Mouse (Mus musculus) heart, embryonic 10.5 days (tissue): ENCODE data around the gene Olfr799. TPM values are rescaled to one million over a fixed set of nuclear protein-coding genes. Genes with fewer than 3 reads are reported as not detected.

Experiments
- DNase-seq: peaks from one replicate; pipeline ENCODE4 v3.0.0-alpha.2; 2017; ENCODE audit warnings: low spot score
- H3K27ac ChIP-seq: fragments of 300-500 bp; sonication (generic); 2 replicates; pipeline ENCODE4 v1.5.1; 2016; ENCODE audit warnings: mild to moderate bottlenecking
- H3K27me3 ChIP-seq: fragments of 300-500 bp; sonication (generic); 2 replicates; pipeline ENCODE4 v1.6.1; 2016; ENCODE audit warnings: mild to moderate bottlenecking; ENCODE audit not compliant: poor library complexity, insufficient read depth, severe bottlenecking
- H3K36me3 ChIP-seq: fragments of 300-500 bp; sonication (generic); 2 replicates; pipeline ENCODE4 v1.6.1; 2016; ENCODE audit warnings: mild to moderate bottlenecking, moderate library complexity
- H3K4me1 ChIP-seq: fragments of 300-500 bp; sonication (generic); 2 replicates; pipeline ENCODE4 v1.6.1; 2016; ENCODE audit warnings: mild to moderate bottlenecking
- H3K4me3 ChIP-seq: fragments of 300-500 bp; sonication (generic); 2 replicates; pipeline ENCODE4 v1.5.1; 2016; ENCODE audit warnings: mild to moderate bottlenecking, moderate library complexity
- H3K9me3 ChIP-seq: fragments of 300-500 bp; sonication (generic); 2 replicates; pipeline ENCODE4 v1.6.1; 2016; ENCODE audit warnings: mild to moderate bottlenecking, moderate library complexity
- WGBS: fragments of 180-500 bp; shearing (Covaris S2); methylation state at CpG from one replicate; pipeline ENCODE4 v1.1.7; 2016; 5-methylcytosine and 5-hydroxymethylcytosine counted together
- polyA plus RNA-seq: library from polyadenylated mRNA; unstranded; fragments of >200 nt; fragmentation: Nextera tagmentation; extraction: Ambion mirVana; gene quantifications from 2 replicates; pipeline ENCODE4 v1.2.1, GENCODE M21; 2016

Gene Olfr799
- polyA plus RNA-seq, result not detected in 2 replicates

DNA sequence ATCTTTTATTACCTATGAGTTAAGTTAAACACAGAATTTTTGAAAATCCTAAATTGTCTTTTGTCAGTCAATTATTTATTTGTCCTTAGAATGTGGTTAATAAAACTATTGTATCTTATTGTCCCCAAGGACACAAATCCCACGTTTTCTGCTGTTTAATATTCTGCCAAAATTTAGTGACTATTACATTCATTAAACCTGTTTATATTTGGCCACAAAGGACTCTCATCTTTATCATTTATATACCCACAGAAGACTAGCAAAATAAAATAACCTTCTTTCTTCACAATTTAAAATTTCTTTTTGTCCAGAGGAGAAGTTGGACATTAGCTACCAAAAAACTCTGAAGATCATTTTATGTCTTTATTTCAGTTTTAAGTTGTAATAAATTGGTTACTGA is at the start of gene Olfr799:
Gene Olfr799 (plus strand): TSS at position 301 of the 400 bp plus-strand sequence.
- 27% methylated on average over 1 of the region's 1 CpGs for WGBS
- H3K27me3 ChIP-seq, result no peaks in the 10 kb centered on the region
- H3K4me1 ChIP-seq, result no peaks in the 10 kb centered on the region
- no peak for DNase-seq
- H3K9me3 ChIP-seq, result no peaks in the 10 kb centered on the region
- H3K36me3 ChIP-seq, result no peaks in the 10 kb centered on the region
- H3K27ac ChIP-seq, result no peak within 1 kb of the TSS
- no peak within 1 kb of the TSS for H3K4me3 ChIP-seq

DNA sequence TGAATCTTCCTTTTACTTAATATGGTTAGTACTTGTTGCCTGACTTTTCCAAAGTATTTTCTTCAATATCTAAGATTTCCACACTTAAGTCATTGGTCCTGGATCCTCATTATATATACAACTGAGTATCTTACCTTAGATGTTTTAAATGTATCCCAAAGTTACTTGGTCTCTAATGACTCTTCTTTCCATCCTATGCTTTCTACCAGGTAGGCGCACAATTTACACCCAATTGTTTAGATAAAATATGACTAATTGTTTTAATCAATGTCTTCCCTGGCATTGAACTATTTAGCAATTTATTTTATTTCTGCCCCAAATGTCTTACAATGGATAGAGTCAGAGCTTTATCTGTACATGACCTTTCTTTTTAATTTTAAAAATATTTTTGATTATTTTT is 24.8 kb upstream of the Olfr799 start, which contains the start of gene Olfr796:
Gene Olfr796 (minus strand): TSS at position 101 of the 400 bp plus-strand sequence.
- 89% methylated on average over 1 of the region's 1 CpGs for WGBS
- H3K9me3 ChIP-seq, result no peaks in the 10 kb centered on the region
- H3K4me3 ChIP-seq, result no peak within 1 kb of the TSS
- no peak for DNase-seq
- H3K27me3 ChIP-seq, result no peaks in the 10 kb centered on the region
- H3K4me1 ChIP-seq, result no peaks in the 10 kb centered on the region
- no peak within 1 kb of the TSS for H3K27ac ChIP-seq
- no peaks in the 10 kb centered on the region for H3K36me3 ChIP-seq

GRCm38 (mm10) chr10:129621724-129622123 is 15.6 kb upstream of the Olfr799 start:
- Histone ChIP-seq H3K27me3 (no peaks in the 10 kb centered on the region), H3K4me3 (no peak overlapping the region), H3K27ac (no peak overlapping the region), H3K9me3 (no peaks in the 10 kb centered on the region), H3K4me1 (no peaks in the 10 kb centered on the region), H3K36me3 (no peaks in the 10 kb centered on the region)
- 9% methylated on average over 1 of the region's 1 CpGs for WGBS
- DNase-seq, result no peak

- H3K36me3 ChIP-seq, result no peaks in the 10 kb centered on the region
- H3K4me1 ChIP-seq, result no peaks in the 10 kb centered on the region
- no peaks in the 10 kb centered on the region for H3K9me3 ChIP-seq
- no peaks in the 10 kb centered on the region for H3K27me3 ChIP-seq
- DNase-seq, result no peak
- H3K4me3 ChIP-seq, result no peak overlapping the region
- no peak overlapping the region for H3K27ac ChIP-seq
Observed at GRCm38 (mm10) chr10:129623251-129623650, 14.0 kb upstream of the Olfr799 start.

DNA sequence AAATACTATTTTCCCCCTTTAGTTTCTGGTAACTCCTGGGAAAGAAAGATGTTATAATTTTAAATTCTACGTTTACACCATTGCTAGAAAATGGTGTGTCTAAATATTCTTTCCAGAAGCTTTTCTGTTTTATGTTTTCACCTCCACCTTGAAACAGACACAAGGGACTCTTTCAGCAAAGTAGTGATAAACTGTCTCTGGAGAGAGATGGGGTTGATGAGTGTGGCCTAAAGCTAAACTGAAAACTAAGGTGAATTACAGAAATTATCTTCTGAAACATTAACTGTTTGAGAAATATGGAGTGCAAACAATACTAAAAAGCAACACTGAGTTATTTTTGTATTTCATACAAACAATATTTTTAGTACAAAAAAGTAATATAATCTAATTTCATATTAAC is 9.4 kb upstream of the Olfr799 start, which contains the start of gene Olfr798:
Gene Olfr798 (minus strand): TSS at position 101 of the 400 bp plus-strand sequence.
- WGBS, result 72% methylated on average over 1 of the region's 1 CpGs
- Histone ChIP-seq H3K9me3 (no peaks in the 10 kb centered on the region), H3K4me1 (no peaks in the 10 kb centered on the region), H3K36me3 (no peaks in the 10 kb centered on the region), H3K27ac (no peak within 1 kb of the TSS), H3K27me3 (no peaks in the 10 kb centered on the region), H3K4me3 (no peak within 1 kb of the TSS)
- no peak for DNase-seq

GRCm38 (mm10) chr10:129651763-129652162 is 14.5 kb downstream of the Olfr799 start:
- no peaks in the 10 kb centered on the region for H3K27me3 ChIP-seq
- H3K27ac ChIP-seq, result no peak overlapping the region
- no peaks in the 10 kb centered on the region for H3K9me3 ChIP-seq
- no peak overlapping the region for H3K4me3 ChIP-seq
- no peak for DNase-seq
- no peaks in the 10 kb centered on the region for H3K4me1 ChIP-seq
- H3K36me3 ChIP-seq, result no peaks in the 10 kb centered on the region
- 69% methylated on average over 1 of the region's 1 CpGs for WGBS

GRCm38 (mm10) chr10:129657394-129657793 is 20.1 kb downstream of the Olfr799 start, which contains the start of gene Olfr800:
Gene Olfr800 (plus strand): TSS chr10:129657694.
- no peaks in the 10 kb centered on the region for H3K9me3 ChIP-seq
- H3K27me3 ChIP-seq, result no peaks in the 10 kb centered on the region
- no peaks in the 10 kb centered on the region for H3K4me1 ChIP-seq
- no peak within 1 kb of the TSS for H3K27ac ChIP-seq
- H3K36me3 ChIP-seq, result no peaks in the 10 kb centered on the region
- H3K4me3 ChIP-seq, result no peak within 1 kb of the TSS
- no peak for DNase-seq

DNA sequence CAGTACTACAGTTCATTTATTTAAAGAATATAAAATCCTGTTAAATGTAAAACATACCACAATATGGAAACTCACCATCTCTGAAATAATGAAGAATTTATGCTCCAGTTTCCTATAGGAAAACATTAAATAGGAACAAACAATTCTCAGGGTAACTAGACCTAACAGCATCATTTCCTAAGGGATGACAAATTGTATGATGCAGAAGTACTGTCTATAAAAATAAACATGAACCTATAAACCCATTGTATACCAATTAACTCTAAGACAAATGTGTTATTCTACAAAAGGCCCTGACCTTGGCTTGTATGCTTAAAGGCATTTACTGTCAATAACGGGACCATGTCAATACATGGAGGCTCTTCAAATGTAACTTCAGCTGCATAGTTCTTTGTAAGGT is 36.5 kb downstream of the Olfr799 start, which contains the start of gene Olfr801:
Gene Olfr801 (minus strand): TSS at position 101 of the 400 bp plus-strand sequence.
- Histone ChIP-seq H3K36me3 (no peaks in the 10 kb centered on the region), H3K9me3 (no peaks in the 10 kb centered on the region), H3K4me3 (no peak within 1 kb of the TSS), H3K4me1 (no peaks in the 10 kb centered on the region), H3K27me3 (no peaks in the 10 kb centered on the region), H3K27ac (no peak within 1 kb of the TSS)
- 62% methylated on average over 1 of the region's 1 CpGs for WGBS
- no peak for DNase-seq

GRCm38 (mm10) chr10:129688069-129688468 is 50.8 kb downstream of the Olfr799 start, which contains the start of gene Olfr802:
Gene Olfr802 (minus strand): TSS chr10:129688169.
- H3K9me3 ChIP-seq, result no peaks in the 10 kb centered on the region
- H3K36me3 ChIP-seq, result no peaks in the 10 kb centered on the region
- H3K27ac ChIP-seq, result no peak within 1 kb of the TSS
- H3K4me3 ChIP-seq, result no peak within 1 kb of the TSS
- DNase-seq, result no peak
- H3K4me1 ChIP-seq, result no peaks in the 10 kb centered on the region
- no peaks in the 10 kb centered on the region for H3K27me3 ChIP-seq
- 64% methylated on average over 1 of the region's 1 CpGs for WGBS

GRCm38 (mm10) chr10:129694186-129694585 is 56.9 kb downstream of the Olfr799 start, which contains the start of gene Olfr803:
Gene Olfr803 (minus strand): TSS chr10:129694286.
- Histone ChIP-seq H3K27me3 (no peaks in the 10 kb centered on the region), H3K9me3 (no peaks in the 10 kb centered on the region), H3K36me3 (no peaks in the 10 kb centered on the region), H3K27ac (no peak within 1 kb of the TSS), H3K4me1 (no peaks in the 10 kb centered on the region), H3K4me3 (no peak within 1 kb of the TSS)
- WGBS, result 74% methylated on average over 2 of the region's 2 CpGs
- no peak for DNase-seq

Other genes with a start within 250 kb of the Olfr799 start
- gene Olfr785, start 232.1 kb upstream of the Olfr799 start, polyA plus RNA-seq, result not detected in 2 replicates
- gene Olfr786, start 210.2 kb upstream of the Olfr799 start, polyA plus RNA-seq, result not detected in 2 replicates
- not detected in 2 replicates for gene Olfr787, start 175.6 kb upstream of the Olfr799 start, polyA plus RNA-seq
- not detected in 2 replicates for gene Olfr788, start 166.5 kb upstream of the Olfr799 start, polyA plus RNA-seq
- not detected in 2 replicates for gene Olfr789, start 152.7 kb upstream of the Olfr799 start, polyA plus RNA-seq
- not detected in 2 replicates for gene Olfr790, start 139.0 kb upstream of the Olfr799 start, polyA plus RNA-seq
- not detected in 2 replicates for gene Olfr791, start 115.7 kb upstream of the Olfr799 start, polyA plus RNA-seq
- not detected in 2 replicates for gene Olfr792, start 98.3 kb upstream of the Olfr799 start, polyA plus RNA-seq
- not detected in 2 replicates for gene Olfr794, start 69.8 kb upstream of the Olfr799 start, polyA plus RNA-seq
- gene Olfr796, start 24.9 kb upstream of the Olfr799 start, polyA plus RNA-seq, result not detected in 2 replicates
- not detected in 2 replicates for gene Olfr798, start 9.6 kb upstream of the Olfr799 start, polyA plus RNA-seq
- not detected in 2 replicates for gene Olfr800, start 20.2 kb downstream of the Olfr799 start, polyA plus RNA-seq
- gene Olfr801, start 36.4 kb downstream of the Olfr799 start, polyA plus RNA-seq, result not detected in 2 replicates
- gene Olfr802, start 50.7 kb downstream of the Olfr799 start, polyA plus RNA-seq, result not detected in 2 replicates
- gene Olfr803, start 56.8 kb downstream of the Olfr799 start, polyA plus RNA-seq, result not detected in 2 replicates
- gene Olfr804, start 65.7 kb downstream of the Olfr799 start, polyA plus RNA-seq, result not detected in 2 replicates
- gene Olfr805, start 91.9 kb downstream of the Olfr799 start, polyA plus RNA-seq, result not detected in 2 replicates
- not detected in 2 replicates for gene Olfr806, start 104.4 kb downstream of the Olfr799 start, polyA plus RNA-seq
- not detected in 2 replicates for gene Olfr807, start 120.3 kb downstream of the Olfr799 start, polyA plus RNA-seq
- gene Olfr808, start 128.0 kb downstream of the Olfr799 start, polyA plus RNA-seq, result not detected in 2 replicates
- not detected in 2 replicates for gene Olfr809, start 137.2 kb downstream of the Olfr799 start, polyA plus RNA-seq
- gene Olfr810, start 157.4 kb downstream of the Olfr799 start, polyA plus RNA-seq, result not detected in 2 replicates
- gene Olfr811, start 166.9 kb downstream of the Olfr799 start, polyA plus RNA-seq, result not detected in 2 replicates
- gene Olfr812, start 208.6 kb downstream of the Olfr799 start, polyA plus RNA-seq, result not detected in 2 replicates
- gene Olfr813, start 217.9 kb downstream of the Olfr799 start, polyA plus RNA-seq, result not detected in 2 replicates
- not detected in 2 replicates for gene Olfr814, start 242.4 kb downstream of the Olfr799 start, polyA plus RNA-seq